Mouse (Mus musculus): Measurements from ENCODE around the gene Foxn3.

Gene Foxn3

DNA sequence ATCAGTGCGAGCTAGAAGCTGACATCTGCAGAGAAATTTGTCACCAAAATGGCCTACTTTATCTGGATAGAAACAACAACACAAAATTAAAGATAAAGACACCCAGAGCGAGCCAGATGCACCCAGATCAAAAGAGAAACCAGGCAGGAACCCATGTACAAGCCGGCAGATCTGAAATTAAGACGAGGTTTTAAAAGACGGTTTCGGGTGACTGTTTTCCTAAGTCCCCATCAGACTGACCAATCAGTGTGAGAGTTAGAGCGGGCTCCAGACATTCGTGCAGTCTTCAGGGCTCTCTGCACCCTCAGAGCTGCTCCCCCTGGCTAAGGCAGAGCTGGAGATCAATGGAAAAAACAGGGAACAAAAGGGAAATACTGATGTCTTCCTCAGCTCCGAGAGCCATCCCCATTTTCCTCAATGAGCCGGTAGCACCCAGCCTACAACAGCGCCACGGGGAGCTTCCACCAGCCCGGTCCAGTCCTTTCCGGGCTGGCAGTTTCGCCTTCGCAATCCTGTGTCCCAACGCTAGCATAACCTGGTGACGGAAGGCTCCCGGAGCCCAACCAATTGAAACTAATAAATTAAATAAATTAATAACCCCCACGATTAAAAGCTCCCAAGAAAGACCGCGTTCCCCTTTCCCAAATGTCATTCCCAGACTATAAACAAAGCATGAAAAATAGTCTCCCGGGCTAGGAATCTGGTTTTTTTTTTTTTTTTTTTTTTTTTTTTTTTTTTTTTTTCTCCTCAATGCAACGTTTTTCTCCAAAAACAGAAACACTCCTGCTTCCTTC, 1.1 kb downstream of the Foxn3 start:
- peak; percentile 75 to 77 for DNase-seq (ENCODE audit: low spot score in 2 of 2)

DNA sequence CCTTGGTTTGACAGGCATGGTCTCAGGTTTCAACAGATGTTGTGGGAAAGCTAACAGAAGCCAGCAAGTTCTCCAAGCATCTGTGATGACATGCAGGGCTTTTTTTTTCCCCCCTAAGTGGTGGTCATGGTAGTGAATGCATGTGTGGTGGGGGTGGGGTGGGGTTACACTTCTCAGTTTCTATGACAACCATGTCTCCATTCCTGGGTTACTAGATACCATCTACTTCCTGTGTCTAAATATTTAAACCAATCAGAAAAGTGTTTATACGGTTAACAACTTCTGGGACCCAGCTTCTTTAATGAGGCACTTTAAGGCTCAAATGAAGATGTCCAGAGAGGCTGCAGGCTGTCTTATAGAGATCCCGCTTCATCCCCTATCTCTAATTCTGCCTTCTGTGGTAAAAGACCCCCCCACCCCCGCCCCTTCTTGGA, 2.0 kb downstream of the Foxn3 start:
- DNase-seq (ENCODE audit: low spot score in 2 of 2): peak in 1 of 2 experiments; percentile 38

DNA sequence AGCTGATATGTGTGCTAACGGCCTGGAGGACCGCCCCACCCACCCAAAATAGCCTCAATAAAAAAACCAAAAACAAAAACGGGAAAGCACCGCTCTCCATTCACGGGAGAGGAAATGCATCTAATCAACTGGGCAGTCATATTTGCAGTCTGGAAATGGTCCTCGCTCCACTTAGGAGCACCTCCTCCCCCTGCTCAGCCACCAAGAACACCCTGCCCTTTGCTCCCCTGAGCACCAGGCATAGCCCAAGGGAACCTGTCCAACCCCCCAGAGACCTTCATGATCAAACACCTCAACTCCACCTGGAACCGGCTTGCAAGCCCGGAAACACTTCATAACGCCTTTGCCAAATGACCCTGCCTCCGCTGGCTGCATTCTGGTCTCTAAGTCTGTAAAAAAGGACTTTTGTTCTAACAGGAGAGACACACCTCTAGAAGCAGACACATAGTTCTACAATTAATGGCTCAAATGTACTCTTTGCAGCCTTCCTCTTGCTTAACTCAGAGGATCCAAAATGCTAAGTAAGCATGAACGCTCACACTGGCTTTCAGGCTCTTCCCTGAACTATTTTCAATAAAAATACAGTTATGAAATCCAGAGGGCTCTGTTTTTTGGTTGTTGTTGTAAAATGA, 2.6 kb downstream of the Foxn3 start:
- peak; percentile 44 to 58 for DNase-seq (ENCODE audit: low spot score in 2 of 2)

DNA sequence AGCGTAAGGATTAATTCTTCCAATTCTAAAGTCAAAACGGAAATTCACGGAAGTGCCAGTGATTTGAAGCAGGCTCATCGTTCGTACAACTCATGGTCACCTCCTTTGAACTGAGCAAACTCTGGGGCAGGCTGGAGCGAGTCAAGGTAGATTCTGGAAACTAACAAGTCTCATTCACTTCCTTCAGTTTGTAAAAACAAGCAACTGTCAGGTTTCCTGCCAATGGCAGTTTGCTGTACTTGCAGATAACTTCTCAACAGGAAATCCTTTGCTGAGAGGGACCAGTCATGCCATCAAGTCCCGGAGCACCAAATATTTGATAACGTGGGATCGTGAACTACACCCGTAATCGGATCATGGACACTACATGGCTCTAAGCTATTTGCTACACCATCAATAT, 3.9 kb downstream of the Foxn3 start:
- DNase-seq (ENCODE audit: low spot score in 2 of 2): peak in 1 of 2 experiments; percentile 24

DNA sequence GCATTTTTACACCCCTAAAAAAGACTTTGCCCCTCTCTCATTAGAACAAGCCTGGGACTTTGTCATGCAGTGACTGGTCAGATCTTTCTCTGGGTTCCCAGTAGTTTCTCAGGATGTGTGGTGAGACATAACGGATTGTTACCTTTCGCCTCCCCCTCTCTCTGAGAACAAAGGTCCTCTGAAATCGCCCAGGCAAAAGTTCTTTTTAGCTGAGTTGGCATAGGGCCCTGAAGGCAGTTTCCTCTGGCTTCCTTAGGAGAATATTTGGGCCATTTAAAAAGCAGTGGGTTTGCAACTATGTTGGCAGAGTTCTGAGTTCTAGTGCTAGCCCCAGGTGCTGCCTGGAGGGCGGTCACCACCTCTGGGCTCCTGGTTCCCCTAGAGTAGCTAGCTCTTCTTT, 4.9 kb downstream of the Foxn3 start:
- DNase-seq (ENCODE audit: low spot score in 2 of 2): no peak

DNA sequence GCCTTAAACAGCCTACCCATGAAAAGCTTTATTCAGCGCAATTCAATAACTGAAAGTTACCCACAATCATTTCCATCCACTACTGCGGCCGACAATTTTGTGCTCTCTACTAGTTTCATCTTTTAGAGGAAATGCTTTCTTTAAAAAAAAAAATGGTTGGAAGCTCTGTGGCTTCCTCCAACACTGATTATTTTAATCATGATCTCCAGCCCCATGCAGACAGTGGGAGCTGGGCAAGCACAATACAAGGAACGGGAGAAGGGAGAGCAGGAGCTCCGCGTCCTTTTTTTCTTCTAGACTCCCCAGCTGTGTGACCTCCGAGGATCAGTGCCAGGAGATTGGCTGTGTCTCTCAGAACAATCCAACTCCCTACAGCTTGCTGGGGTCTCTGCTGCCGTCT, 5.9 kb downstream of the Foxn3 start:
- DNase-seq (ENCODE audit: low spot score in 2 of 2): no peak

DNA sequence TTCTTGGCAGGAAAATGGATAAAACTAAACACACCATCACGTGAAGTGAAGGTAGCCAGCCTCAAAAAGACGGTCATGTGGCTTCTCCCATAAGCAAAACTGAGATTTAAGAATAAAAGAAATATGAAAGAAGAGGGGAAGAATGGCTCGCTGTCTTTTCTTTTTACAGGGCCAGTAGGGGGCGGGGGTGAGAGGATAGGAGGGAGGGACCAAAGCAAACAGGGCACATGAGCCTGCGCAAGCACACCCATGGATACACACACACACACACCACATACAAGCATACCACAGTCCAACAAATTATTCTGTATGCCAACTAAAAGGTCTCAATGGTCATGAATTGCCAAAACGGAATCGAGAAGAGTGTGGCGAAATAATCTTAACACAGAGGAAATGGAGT, 12.8 kb downstream of the Foxn3 start:
- DNase-seq (ENCODE audit: low spot score in 2 of 2): no peak

DNA sequence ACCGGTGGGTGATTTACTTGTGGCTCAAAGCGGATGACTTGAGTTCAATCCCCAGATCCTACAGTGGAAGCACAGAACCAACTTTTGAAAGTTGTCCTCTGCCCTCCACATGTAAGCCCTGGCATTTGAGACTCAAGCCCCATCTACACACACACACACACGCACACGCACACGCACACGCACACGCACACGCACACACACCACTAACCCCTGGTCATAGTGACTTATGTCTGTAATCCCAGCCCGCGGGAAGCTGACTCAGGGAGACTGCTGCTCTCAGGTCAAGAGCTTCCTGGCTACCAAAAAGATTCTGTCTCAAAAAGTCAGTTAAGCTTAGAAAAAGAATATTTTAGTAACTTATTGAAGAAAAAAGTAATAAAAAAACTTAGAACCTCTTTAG, 13.6 kb downstream of the Foxn3 start:
- no peak for DNase-seq (ENCODE audit: low spot score in 2 of 2)

DNA sequence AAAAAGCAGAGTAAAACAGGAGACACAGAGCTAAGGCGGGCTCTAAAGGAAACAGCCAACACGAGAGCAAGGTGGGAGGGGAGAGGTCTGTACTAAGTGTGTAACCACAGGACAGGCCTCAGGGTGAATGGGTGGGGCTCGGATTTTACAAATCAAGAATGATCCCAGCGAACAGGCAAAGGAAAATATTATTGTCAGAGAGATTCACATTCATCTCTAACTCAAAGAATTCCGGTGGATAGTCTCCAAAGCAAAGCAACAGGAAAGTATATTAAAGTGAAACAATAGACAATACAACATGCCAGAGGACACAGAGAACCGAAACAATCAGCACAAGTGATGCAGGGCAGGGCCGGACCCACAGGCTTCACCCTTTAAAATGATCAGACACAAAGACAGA, 15.0 kb downstream of the Foxn3 start:
- DNase-seq (ENCODE audit: low spot score in 2 of 2): peak in 1 of 2 experiments; percentile 35

DNA sequence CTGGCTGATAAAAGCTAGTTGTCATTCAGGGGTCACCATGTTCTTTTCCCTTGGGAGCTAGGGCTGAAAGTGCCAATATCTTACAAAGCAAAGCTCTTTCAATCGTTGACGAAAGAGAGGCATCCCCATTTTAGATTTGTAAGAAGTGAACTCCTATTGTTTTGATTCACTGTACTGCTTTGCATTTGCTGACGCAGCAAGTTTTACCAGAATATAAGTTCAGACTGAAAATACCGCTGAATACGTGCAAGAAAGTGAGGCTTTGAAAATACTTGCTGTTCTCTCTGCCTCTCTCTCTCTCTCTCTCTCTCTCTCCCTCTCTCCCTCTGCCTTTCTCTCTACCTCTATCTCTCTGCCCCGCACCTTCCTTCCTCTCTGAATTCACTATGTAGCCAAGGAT, 16.1 kb downstream of the Foxn3 start:
- no peak for DNase-seq (ENCODE audit: low spot score in 2 of 2)

DNA sequence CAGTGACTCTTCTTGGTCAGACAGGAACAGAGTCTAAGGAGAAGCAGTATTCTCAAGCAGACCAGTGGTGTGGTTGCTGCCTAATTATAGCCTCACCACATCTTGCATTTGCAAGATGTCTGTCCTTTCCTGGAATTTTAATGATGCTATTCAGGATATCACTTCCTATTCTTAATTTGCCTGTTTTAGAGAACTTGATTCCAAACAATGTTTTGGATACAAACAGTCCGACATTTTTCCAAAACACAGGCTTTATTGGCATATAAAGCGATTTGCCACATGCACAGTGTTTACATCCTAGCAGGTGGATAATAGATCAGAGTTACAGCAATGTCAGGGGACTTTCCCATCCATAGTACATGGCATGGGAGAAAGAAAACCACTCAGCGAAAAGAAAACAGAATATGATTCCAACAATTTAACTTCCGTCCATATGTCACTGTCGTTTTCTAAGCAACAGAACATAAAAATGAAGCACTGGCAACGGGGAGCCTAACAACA, 18.1 kb downstream of the Foxn3 start:
- DNase-seq (ENCODE audit: low spot score in 2 of 2): peak; percentile 34 to 70

DNA sequence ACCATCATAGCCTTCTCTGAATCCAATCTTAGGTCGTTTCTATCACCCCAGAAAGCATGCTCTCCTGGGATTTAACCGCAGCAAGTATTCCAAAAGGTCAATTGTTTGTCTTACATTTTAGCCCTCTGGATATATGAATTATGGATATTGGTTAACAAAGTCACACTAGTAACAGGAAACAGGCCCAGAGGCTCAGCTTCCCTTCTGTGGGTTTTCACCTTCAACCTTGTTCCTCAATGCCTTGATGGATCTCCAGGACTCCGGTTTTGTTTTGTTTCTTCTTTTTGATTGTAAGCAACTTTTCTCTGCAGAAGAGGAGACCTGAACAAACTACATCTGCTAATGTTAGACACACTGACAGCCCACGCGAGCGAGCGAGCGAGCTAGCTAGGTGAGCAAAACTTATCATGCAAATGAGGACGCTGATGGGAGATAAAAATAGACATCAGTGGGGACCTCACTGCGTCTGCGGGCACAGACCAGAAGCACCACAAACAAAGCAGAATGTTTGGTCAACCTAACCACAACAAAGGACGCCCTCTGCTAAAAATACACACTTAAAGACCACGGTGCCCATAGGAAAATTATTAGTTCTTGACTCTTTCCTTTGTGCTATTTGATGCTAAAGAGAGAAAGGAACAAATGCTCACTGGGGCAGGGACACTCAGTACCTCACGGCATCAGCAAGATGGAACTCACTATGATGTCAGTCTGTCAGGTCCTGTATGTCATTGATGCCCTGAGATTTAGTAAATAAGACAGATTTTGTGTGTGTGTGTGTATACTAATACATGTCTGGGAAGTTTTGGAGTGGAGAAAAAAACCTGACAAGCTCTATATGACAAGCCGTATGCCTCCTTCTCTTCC, 18.9 kb downstream of the Foxn3 start:
- DNase-seq (ENCODE audit: low spot score in 2 of 2): no peak

DNA sequence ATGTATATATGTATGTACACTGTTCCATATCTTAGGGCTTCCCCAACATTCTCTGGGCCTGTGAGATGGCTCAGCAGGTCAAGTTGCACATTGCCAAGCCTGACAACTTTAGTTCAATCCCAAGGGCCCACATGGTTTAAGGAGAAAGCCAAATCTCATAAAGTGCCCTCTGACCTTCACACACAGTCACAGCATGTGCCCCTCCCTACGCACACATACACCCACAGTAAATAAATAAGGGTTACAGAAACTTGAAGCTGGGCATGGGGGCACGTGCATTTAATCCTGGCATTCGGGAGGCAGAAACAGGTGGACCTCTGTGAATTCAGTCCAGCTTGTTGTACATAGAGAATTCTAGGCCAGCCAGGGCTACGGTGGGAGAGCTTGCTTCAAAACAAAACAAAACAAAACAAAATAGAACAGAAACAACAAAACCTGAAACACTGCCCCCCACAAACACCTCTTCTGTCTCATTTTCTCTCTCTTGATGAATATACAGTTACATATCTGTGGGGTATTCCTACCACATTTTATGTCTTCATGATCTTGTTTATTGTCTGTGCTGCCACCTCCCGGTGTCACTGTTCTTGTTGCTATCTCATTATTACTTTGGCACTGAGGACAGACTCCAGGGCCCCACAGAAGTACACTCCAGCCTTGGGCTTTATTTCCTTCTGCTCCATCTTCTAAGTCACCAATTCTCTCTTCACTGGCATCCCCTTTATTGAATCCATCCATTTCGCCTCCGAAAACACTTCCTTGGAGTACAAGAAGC, 19.8 kb downstream of the Foxn3 start:
- no peak for DNase-seq (ENCODE audit: low spot score in 2 of 2)

DNA sequence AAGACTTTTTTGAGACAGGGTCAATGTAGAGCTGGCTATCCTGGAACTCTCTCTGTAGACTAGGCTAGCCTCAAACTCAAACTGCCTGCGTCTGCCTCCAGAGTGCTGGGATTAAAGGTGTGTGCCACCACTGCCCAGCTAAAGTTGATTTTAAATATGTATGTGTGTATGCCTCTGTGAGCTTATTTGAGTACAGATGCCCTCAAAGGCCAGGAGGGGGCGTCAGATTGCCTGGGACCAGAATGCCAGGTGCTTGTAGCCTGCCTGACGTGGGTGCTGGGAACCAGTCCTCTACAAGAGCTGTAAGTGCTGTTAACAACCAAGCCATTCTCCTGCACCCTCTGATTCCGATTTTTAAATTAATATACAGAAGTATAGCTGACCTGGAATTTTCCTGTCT, 23.2 kb downstream of the Foxn3 start:
- DNase-seq (ENCODE audit: low spot score in 2 of 2): no peak

DNA sequence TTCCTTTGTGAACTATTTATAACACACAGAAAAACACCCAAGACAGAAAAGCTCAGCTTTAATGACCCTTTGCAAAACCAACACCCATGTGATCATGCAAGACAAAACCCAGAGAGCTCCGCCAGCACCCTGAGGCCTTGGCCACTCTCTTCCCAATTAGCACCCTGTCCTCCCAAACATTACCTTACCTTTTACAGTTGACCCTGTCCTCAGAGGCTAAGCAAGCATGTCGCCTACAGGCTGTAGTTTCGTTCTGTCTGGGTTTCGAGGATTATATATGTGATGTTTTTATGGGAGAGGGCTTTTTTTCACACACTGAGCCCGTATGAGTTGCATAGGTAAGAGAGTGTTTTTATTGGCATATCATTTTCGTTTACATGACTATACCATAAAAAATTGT, 26.1 kb downstream of the Foxn3 start:
- DNase-seq (ENCODE audit: low spot score in 2 of 2): no peak

DNA sequence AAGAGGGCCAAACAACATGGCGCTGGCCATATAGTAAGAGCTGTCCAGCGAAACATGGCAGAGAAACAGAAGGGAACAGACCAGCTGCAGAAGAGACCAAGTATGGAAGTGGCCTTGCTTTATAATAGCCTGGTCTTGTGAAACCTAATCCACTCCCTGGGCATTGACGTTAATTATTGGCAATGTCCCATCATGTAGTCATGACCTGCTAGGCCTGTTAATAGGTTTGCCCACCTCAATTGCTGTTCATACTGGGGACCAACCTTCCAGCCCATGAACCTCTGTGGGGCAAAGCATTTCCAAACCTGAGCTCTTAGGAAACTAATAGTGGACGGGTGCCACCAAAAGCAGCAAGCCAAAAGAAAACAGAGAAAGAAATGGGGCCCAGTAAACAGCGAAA, 27.0 kb downstream of the Foxn3 start:
- DNase-seq (ENCODE audit: low spot score in 2 of 2): no peak

DNA sequence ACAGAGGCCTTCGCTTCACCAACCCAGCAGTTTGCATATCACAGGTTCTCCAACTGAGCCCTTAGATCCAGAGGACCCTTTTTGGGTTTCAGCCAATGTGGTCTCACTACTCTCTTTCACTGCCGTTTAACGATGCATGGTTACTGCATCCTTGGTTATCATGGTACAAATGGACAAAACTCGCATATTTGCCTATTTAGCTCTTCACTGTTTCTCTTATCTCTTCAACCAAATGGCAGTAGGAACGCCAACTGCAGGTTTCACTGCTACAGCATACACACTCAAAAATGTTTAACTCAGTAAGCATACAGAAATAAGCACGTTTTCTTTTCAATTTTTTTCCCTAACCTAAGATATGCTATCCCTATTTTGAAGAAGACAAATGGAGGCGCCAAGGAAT, 31.0 kb downstream of the Foxn3 start:
- DNase-seq (ENCODE audit: low spot score in 2 of 2): no peak

DNA sequence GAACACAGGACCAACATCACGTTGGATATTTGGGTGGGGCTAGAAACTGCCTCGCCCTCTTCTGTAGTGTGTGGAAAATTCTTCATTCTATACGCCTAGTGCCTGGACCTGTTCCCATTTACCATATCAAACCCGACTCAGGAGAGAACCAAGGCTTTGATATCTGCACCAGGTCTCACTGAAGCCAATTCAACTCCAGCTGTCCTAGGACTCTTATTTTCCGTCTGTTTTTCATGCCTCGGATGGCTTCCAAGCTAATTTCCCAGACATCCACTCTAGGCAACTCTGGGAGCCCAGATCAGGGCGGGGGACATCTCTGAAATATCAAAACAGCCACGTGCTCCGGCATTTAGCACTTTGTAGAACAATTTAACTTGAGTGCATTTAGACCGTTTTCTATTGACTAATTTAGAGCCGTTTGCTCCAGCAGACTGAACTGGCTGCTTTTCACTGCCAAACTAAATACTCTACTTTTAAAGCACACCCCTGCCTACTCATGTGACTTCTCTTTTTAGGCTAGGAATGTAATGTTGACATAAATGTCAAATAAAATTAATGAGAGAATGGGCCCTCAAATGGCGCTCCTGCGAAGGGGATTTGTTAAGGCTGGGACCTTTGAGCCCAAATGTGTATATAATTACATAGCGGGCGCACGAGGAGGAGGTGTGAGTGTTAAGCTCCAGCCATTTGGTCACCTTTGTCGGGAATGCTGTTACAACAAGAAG, 33.5 kb downstream of the Foxn3 start:
- peak; percentile 37 to 38 for DNase-seq (ENCODE audit: low spot score in 2 of 2)

DNA sequence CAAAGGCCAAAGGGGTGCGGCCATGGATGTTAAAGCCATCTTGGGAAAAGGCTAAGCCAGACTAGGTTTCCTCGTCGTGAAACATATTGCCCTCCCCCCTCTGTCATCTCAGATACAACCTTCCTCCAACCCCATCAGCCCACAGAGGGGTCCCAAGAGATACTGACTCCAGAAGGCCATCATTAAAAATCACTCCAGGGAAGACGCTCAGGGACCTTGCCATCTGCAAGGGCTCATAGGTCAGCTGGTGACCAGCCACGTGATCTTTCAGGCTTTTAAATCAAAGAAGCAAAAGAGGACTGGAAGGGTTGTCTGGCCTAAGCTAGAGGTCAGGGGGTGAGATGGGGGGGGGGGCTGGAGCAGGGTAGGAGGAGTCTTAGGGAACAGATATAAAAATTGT, 34.4 kb downstream of the Foxn3 start:
- DNase-seq (ENCODE audit: low spot score in 2 of 2): no peak

DNA sequence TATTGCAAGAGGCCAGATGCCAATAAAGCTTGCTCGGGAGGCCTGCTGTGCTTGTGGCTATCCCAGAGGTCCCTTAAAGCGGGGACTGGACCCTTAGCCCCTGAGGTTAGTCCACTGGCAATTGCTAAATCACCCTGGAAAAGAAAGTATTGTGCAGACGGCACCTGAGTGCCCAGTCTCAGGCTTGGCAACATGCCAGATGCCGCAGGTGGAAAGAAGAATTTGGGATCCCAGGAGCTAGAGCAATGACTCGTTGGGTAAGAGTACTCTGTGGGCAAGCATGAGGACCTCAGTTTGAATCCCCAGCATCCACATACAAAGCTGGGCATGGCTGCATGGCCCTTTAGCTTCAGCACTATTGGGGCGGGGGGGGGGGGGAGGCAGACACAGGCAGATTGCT, 35.9 kb downstream of the Foxn3 start:
- DNase-seq (ENCODE audit: low spot score in 2 of 2): no peak

DNA sequence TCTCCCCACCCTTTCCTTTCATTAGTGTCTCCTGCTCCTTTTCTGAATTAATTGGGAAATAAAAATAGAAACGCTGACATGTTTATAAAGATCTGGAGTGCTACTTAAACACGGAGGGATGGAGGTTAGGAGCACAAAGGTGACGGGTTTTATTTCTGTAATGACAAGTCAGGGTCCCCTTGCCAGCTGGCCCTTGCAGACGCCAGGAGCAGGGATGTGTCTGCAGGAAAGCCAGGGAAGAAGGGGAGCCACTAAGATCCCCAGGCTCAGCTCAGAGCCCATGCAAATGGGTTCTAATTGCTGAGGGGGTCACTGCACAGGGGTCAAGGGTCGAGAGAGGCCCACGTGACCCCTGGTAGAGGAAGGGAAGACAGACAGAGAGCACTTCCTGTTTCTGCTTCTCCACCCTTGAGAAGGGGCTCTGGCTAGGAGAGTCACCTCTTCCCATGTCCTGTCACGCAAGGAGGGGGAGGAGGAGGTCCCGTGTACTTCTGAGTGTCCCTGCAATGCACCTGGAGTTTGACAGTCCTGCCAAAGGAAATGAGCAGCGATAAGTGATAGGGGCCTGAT, 36.7 kb downstream of the Foxn3 start:
- no peak for DNase-seq (ENCODE audit: low spot score in 2 of 2)

All from heart, adult 9 months (tissue).